Mouse (Mus musculus): ENCODE results near the gene Tbl1x. TPM values are rescaled to one million over a fixed set of nuclear protein-coding genes. Genes with fewer than 3 reads are reported as not detected.
"Not testable (repeated sequence)": the region's sequence is repeated elsewhere in the genome, so short reads cannot be mapped to it uniquely, and the experiment has no call there.

The Tbl1x gene
- total RNA-seq, 2 experiments from 2014 or later: 50.2 to 51.0 TPM

GRCm38 (mm10) chrX:77533922-77534321 lies 23.1 kb downstream of the Tbl1x start:
- intact Hi-C loops (cut with DNase I): no loop called here

GRCm38 (mm10) chrX:77539770-77540169 lies 29.0 kb downstream of the Tbl1x start:
- intact Hi-C loops (cut with DNase I); DNase-seq (ENCODE audit: low spot score in 2 of 2): not testable (repeated sequence)

More at GRCm38 (mm10) chrX:77533922-77534321, 23.1 kb downstream of the Tbl1x start:
- no peak for DNase-seq (ENCODE audit: low spot score in 2 of 2)

- intact Hi-C loops (cut with DNase I): no loop called here
- no peak for DNase-seq (ENCODE audit: low spot score in 2 of 2)
Observed at GRCm38 (mm10) chrX:77544003-77544402, 33.2 kb downstream of the Tbl1x start.

GRCm38 (mm10) chrX:77544550-77544949 lies 33.7 kb downstream of the Tbl1x start:
- no peak for DNase-seq (ENCODE audit: low spot score in 2 of 2)
- intact Hi-C loops (cut with DNase I): no loop called here

- DNase-seq (ENCODE audit: low spot score in 2 of 2): no peak
- intact Hi-C loops (cut with DNase I): no loop called here
Observed at GRCm38 (mm10) chrX:77545362-77546078, 34.7 kb downstream of the Tbl1x start.

- intact Hi-C loops (cut with DNase I): no loop called here
- DNase-seq (ENCODE audit: low spot score in 2 of 2): no peak
Observed at GRCm38 (mm10) chrX:77546448-77546847, 35.6 kb downstream of the Tbl1x start.

- intact Hi-C loops (cut with DNase I): no loop called here
- no peak for DNase-seq (ENCODE audit: low spot score in 2 of 2)
Observed at GRCm38 (mm10) chrX:77548951-77549350, 38.1 kb downstream of the Tbl1x start.

GRCm38 (mm10) chrX:77550388-77550787 lies 39.6 kb downstream of the Tbl1x start:
- intact Hi-C loops (cut with DNase I): no loop called here
- no peak for DNase-seq (ENCODE audit: low spot score in 2 of 2)

GRCm38 (mm10) chrX:77551306-77551705 lies 40.5 kb downstream of the Tbl1x start:
- intact Hi-C loops (cut with DNase I): no loop called here
- DNase-seq (ENCODE audit: low spot score in 2 of 2): no peak

GRCm38 (mm10) chrX:77552088-77552487 lies 41.3 kb downstream of the Tbl1x start:
- no peak for DNase-seq (ENCODE audit: low spot score in 2 of 2)
- intact Hi-C loops (cut with DNase I): no loop called here

- DNase-seq (ENCODE audit: low spot score in 2 of 2): no peak
- intact Hi-C loops (cut with DNase I): no loop called here
Observed at GRCm38 (mm10) chrX:77555985-77556384, 45.2 kb downstream of the Tbl1x start.

- intact Hi-C loops (cut with DNase I): no loop called here
Observed at GRCm38 (mm10) chrX:77559199-77559881, 48.5 kb downstream of the Tbl1x start.

GRCm38 (mm10) chrX:77563616-77564015 lies 52.8 kb downstream of the Tbl1x start:
- intact Hi-C loops (cut with DNase I): no loop called here
- no peak for DNase-seq (ENCODE audit: low spot score in 2 of 2)

More at GRCm38 (mm10) chrX:77559199-77559881, 48.5 kb downstream of the Tbl1x start:
- DNase-seq (ENCODE audit: low spot score in 2 of 2): no peak

GRCm38 (mm10) chrX:77566739-77567138 lies 55.9 kb downstream of the Tbl1x start:
- intact Hi-C loops (cut with DNase I): no loop called here
- DNase-seq (ENCODE audit: low spot score in 2 of 2): no peak

GRCm38 (mm10) chrX:77568013-77568412 lies 57.2 kb downstream of the Tbl1x start:
- DNase-seq (ENCODE audit: low spot score in 2 of 2): no peak
- intact Hi-C loops (cut with DNase I): no loop called here

- DNase-seq (ENCODE audit: low spot score in 2 of 2): no peak
- intact Hi-C loops (cut with DNase I): no loop called here
Observed at GRCm38 (mm10) chrX:77573743-77574142, 62.9 kb downstream of the Tbl1x start.

GRCm38 (mm10) chrX:77577108-77577507 lies 66.3 kb downstream of the Tbl1x start:
- no peak for DNase-seq (ENCODE audit: low spot score in 2 of 2)
- intact Hi-C loops (cut with DNase I): no loop called here

- intact Hi-C loops (cut with DNase I): no loop called here
- DNase-seq (ENCODE audit: low spot score in 2 of 2): no peak
Observed at GRCm38 (mm10) chrX:77578172-77578571, 67.4 kb downstream of the Tbl1x start.

- DNase-seq (ENCODE audit: low spot score in 2 of 2): peak in 1 of 2 experiments; percentile 23
- intact Hi-C loops (cut with DNase I): no loop called here
Observed at GRCm38 (mm10) chrX:77579964-77580363, 69.2 kb downstream of the Tbl1x start.

- intact Hi-C loops (cut with DNase I): no loop called here
- no peak for DNase-seq (ENCODE audit: low spot score in 2 of 2)
Observed at GRCm38 (mm10) chrX:77585974-77586373, 75.2 kb downstream of the Tbl1x start.

GRCm38 (mm10) chrX:77594670-77595224 lies 83.9 kb downstream of the Tbl1x start:
- intact Hi-C loops (cut with DNase I): no loop called here
- DNase-seq (ENCODE audit: low spot score in 2 of 2): no peak
